Mouse (Mus musculus) gastrocnemius, postnatal 36 days (tissue): ENCODE results near the gene Fam120a. TPM values are rescaled to one million over a fixed set of nuclear protein-coding genes. Genes with fewer than 3 reads are reported as not detected.

ENCODE experiments used
- total RNA-seq, 2 experiments: library from RNA; stranded (reverse); gene quantifications; 2 replicates each; pipeline ENCODE4 v1.2.3; 2021

Fam120a gene
- total RNA-seq, 2 experiments from 2014 or later = 99.8 to 105 TPM

Other genes starting within 250 kb of the Fam120a start
- gene Phf2, start 96.9 kb downstream of the Fam120a start, total RNA-seq = 10 to 100 TPM; 23.7 to 28.5 TPM
- 10 to 100 TPM; 58.9 to 71.9 TPM for gene Wnk2, start 180.0 kb upstream of the Fam120a start, total RNA-seq
- gene Ninj1, start 219.5 kb upstream of the Fam120a start, total RNA-seq = 10 to 100 TPM; 15.1 to 15.7 TPM
- gene Card19, start 248.0 kb upstream of the Fam120a start, total RNA-seq = 100 to 1,000 TPM in 1 of 2 experiments, 10 to 100 TPM in 1; 88.7 to 103 TPM